In the genomic region with DNA sequence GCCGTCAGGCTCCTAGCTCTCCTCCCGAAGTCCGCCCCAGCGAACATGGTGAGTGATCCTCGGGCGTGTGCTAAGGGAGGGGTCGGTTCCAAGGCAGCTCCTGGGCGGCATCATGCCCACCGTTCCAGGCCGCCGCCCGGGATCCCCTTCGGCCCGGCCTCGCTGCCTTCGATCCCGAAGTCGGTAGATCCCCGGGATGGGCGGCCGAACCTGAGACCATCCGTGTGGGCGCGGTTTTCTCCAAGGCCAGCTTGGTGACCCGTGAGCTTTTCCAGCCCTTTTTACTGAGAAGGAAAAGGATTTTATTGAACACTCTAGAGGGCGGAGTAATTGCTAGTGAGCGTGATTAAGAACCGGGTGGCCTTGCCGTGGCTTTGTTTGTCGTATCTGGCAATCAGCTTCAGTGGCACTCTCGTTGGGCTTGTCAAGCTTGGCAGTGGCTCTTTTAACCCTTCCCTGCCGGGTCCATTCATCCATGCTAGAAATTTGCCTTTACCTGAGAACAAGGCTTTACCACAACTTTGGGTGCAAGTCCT, we compare ENCODE assay signal across 8 mouse cellular contexts. TPM values are rescaled to one million over a fixed set of nuclear protein-coding genes. Genes with fewer than 3 reads are reported as not detected.
DNase-seq lines count a peak whose midpoint lies in the region; ATAC-seq lines count a peak whose summit lies in the region.

No protein-coding gene starts in this region.

- peak overlapping the region; percentile 98 for H3K27ac ChIP-seq in heart, embryonic 10.5 days
- peak overlapping the region; percentile 99 for H3K27ac ChIP-seq in limb, embryonic 12.5 days
- peak overlapping the region; percentile 88 for H3K27ac ChIP-seq in midbrain, embryonic 11.5 days (ENCODE audit: low read depth, low read length)

- intact Hi-C loops in heart, postnatal 36 days (cut with DNase I), result loop anchor here (2.0 to 5.0 kb wide), 4 partner anchors 39 to 302 kb away; partner anchors contain the start of gene Rrbp1

- DNase-seq in heart, embryonic 10.5 days (ENCODE audit: low spot score), result no peak
- DNase-seq in heart, postnatal 36 days, result no peak
- DNase-seq in brain, embryonic 18.5 days (ENCODE audit: low read depth, low spot score), result peak; percentile 51
- no peak for DNase-seq in midbrain, embryonic 11.5 days (ENCODE audit: low spot score, missing footprints)
- no peak for DNase-seq in thymus, postnatal 25 days

- H3K9ac ChIP-seq in limb, embryonic 12.5 days (replicated peaks), result peak overlapping the region; percentile 94
- peak overlapping the region; percentile 81 for H3K9ac ChIP-seq in midbrain, embryonic 11.5 days (ENCODE audit: low read length)

- 0% methylated on average over 32 of the region's 32 CpGs for WGBS in heart, embryonic 10.5 days
- under 1% methylated on average over 32 of the region's 32 CpGs for WGBS in limb, embryonic 12.5 days
- 0% methylated on average over 32 of the region's 32 CpGs for WGBS in midbrain, embryonic 11.5 days

- H3K36me3 ChIP-seq in heart, embryonic 10.5 days, result no peaks in the 10 kb centered on the region
- no peaks in the 10 kb centered on the region for H3K36me3 ChIP-seq in limb, embryonic 12.5 days
- no peaks in the 10 kb centered on the region for H3K36me3 ChIP-seq in midbrain, embryonic 11.5 days (ENCODE audit: control insufficient read depth, insufficient read depth, low read length)

- no peaks in the 10 kb centered on the region for H3K9me3 ChIP-seq in heart, embryonic 10.5 days
- no peaks in the 10 kb centered on the region for H3K9me3 ChIP-seq in limb, embryonic 12.5 days
- no peaks in the 10 kb centered on the region for H3K9me3 ChIP-seq in midbrain, embryonic 11.5 days (ENCODE audit: control insufficient read depth, low read length)

- peak overlapping the region; percentile 70 for H3K4me2 ChIP-seq in limb, embryonic 12.5 days
- peak overlapping the region; percentile 81 for H3K4me2 ChIP-seq in midbrain, embryonic 11.5 days

- peaks cover 20% of the 10 kb centered on the region for H3K4me1 ChIP-seq in heart, embryonic 10.5 days
- H3K4me1 ChIP-seq in limb, embryonic 12.5 days (replicated peaks), result peaks cover 27% of the 10 kb centered on the region
- H3K4me1 ChIP-seq in midbrain, embryonic 11.5 days (ENCODE audit: control insufficient read depth, insufficient read depth, low read length), result peaks cover 17% of the 10 kb centered on the region

- no peaks in the 10 kb centered on the region for H3K27me3 ChIP-seq in heart, embryonic 10.5 days (ENCODE audit: insufficient read depth, poor library complexity, severe bottlenecking)
- no peaks in the 10 kb centered on the region for H3K27me3 ChIP-seq in limb, embryonic 12.5 days
- H3K27me3 ChIP-seq in midbrain, embryonic 11.5 days (ENCODE audit: control insufficient read depth, insufficient read depth, low read length), result no peaks in the 10 kb centered on the region

- peak; percentile 50 for ATAC-seq in CD4-positive, CD25-positive, alpha-beta regulatory T cell, adult 4 months
- peak; percentile 8 for ATAC-seq in granulocyte monocyte progenitor cell, adult 5-6 weeks (replicated peaks; ENCODE audit: poor library complexity, severe bottlenecking)
- ATAC-seq in limb, embryonic 12.5 days (ENCODE audit: insufficient number of reproducible peaks, insufficient read depth, low FRiP score, low TSS enrichment, low read depth), result no peak
- ATAC-seq in midbrain, embryonic 11.5 days (ENCODE audit: low FRiP score), result peak; percentile 46

- H3K4me3 ChIP-seq in heart, embryonic 10.5 days, result peak overlapping the region; percentile 78
- H3K4me3 ChIP-seq in limb, embryonic 12.5 days (replicated peaks), result peak overlapping the region; percentile 74
- H3K4me3 ChIP-seq in midbrain, embryonic 11.5 days (ENCODE audit: low read depth, low read length), result peak overlapping the region; percentile 71

RNA-seq across cellular contexts. Expression of gene Dstn, which starts 0.5 kb away (rescaled TPM):
- polyA plus RNA-seq in heart, embryonic 10.5 days (2016; fragmentation: Nextera tagmentation; extraction: Ambion mirVana), result 746 and 989 TPM in 2 replicates
- total RNA-seq in heart, postnatal 36 days (2021), result 100 to 1,000 TPM; 196 to 202 TPM
- polyA plus RNA-seq in CD4-positive, CD25-positive, alpha-beta regulatory T cell, adult 4 months (2017; shearing (Covaris generic)), result 10 to 100 TPM; 26.4 to 27.2 TPM
- 285 and 354 TPM in 2 replicates for total RNA-seq in granulocyte monocyte progenitor cell, adult 5-6 weeks (2014; fragmentation: Nextera tagmentation)
- total RNA-seq in granulocyte monocyte progenitor cell, adult 5-6 weeks (2017), result 581 and 644 TPM in 2 replicates
- polyA plus RNA-seq in limb, embryonic 12.5 days (2016; fragmentation: Nextera tagmentation; extraction: Ambion mirVana), result 305 and 312 TPM in 2 replicates
- polyA plus RNA-seq in midbrain, embryonic 11.5 days (2014; fragmentation: Nextera tagmentation; extraction: Ambion mirVana), result 426 and 436 TPM in 2 replicates

RNA-seq across cellular contexts. Expression of gene Bfsp1, which starts 52.7 kb away (rescaled TPM):
- 2.1 and 2.2 TPM in 2 replicates for polyA plus RNA-seq in heart, embryonic 10.5 days (2016; fragmentation: Nextera tagmentation; extraction: Ambion mirVana)
- under 1 TPM; 0.17 to 0.27 TPM for total RNA-seq in heart, postnatal 36 days (2021)
- not detected for polyA plus RNA-seq in CD4-positive, CD25-positive, alpha-beta regulatory T cell, adult 4 months (2017; shearing (Covaris generic))
- not detected in 2 replicates for total RNA-seq in granulocyte monocyte progenitor cell, adult 5-6 weeks (2014; fragmentation: Nextera tagmentation)
- total RNA-seq in granulocyte monocyte progenitor cell, adult 5-6 weeks (2017), result 0.13 TPM in 1 of 2 replicates, not detected in the other
- 1.4 and 1.8 TPM in 2 replicates for polyA plus RNA-seq in limb, embryonic 12.5 days (2016; fragmentation: Nextera tagmentation; extraction: Ambion mirVana)
- 2.7 TPM in 2 replicates for polyA plus RNA-seq in midbrain, embryonic 11.5 days (2014; fragmentation: Nextera tagmentation; extraction: Ambion mirVana)

Comparison
In these comparisons a context has a peak if more than half of its experiments do, and no peak if none do; other contexts are left out.
1. RNA of gene Dstn, which starts 0.5 kb away (polyA plus RNA-seq): 746 to 989 TPM in heart, embryonic 10.5 days, 426 to 436 TPM in midbrain, embryonic 11.5 days and 305 to 312 TPM in limb, embryonic 12.5 days; 26.4 to 27.2 TPM in CD4-positive, CD25-positive, alpha-beta regulatory T cell, adult 4 months; every median in the first group is over 10 times any median in the second.
2. Peak in every context shown above with its lines, with median percentiles within 50 percentile points of each other: H3K27ac ChIP-seq and H3K4me3 ChIP-seq.